Mouse (Mus musculus) kidney, embryonic 16.5 days (tissue): Measurements from ENCODE around the gene Fhad1. TPM values are rescaled to one million over a fixed set of nuclear protein-coding genes. Genes with fewer than 3 reads are reported as not detected.

Experiments used
- ATAC-seq: fragments of 200-750 bp; cut with Nextera tagmentation; 2 replicates; pipeline ENCODE4 v1.8.0; 2017; ENCODE audit warnings: moderate TSS enrichment; ENCODE audit not compliant: low FRiP score, low TSS enrichment
- H3K27ac ChIP-seq: fragments of 300-500 bp; sonication (generic); 2 replicates; pipeline ENCODE4 v1.5.1; 2014; ENCODE audit warnings: low read length
- H3K27me3 ChIP-seq: fragments of 300-500 bp; sonication (generic); 2 replicates; pipeline ENCODE4 v1.6.1; 2014; ENCODE audit warnings: low read length, control low read depth, mixed read lengths; ENCODE audit not compliant: insufficient read depth
- H3K36me3 ChIP-seq: fragments of 300-500 bp; sonication (generic); 2 replicates; pipeline ENCODE4 v1.6.1; 2014; ENCODE audit warnings: low read length, control low read depth, mixed read lengths; ENCODE audit not compliant: insufficient read depth
- H3K4me1 ChIP-seq: fragments of 300-500 bp; sonication (generic); 2 replicates; pipeline ENCODE4 v1.6.1; 2014; ENCODE audit warnings: low read length, control low read depth, mixed read lengths; ENCODE audit not compliant: insufficient read depth
- H3K4me2 ChIP-seq: fragments of 300-500 bp; sonication (generic); replicated peaks from 2 replicates; pipeline ENCODE4 v1.6.1; 2014; ENCODE audit warnings: low read depth, low read length
- H3K4me3 ChIP-seq: fragments of 300-500 bp; sonication (generic); 2 replicates; pipeline ENCODE4 v1.5.1; 2014; ENCODE audit warnings: mild to moderate bottlenecking, low read length
- H3K9ac ChIP-seq: fragments of 300-500 bp; sonication (generic); replicated peaks from 2 replicates; pipeline ENCODE4 v1.6.1; 2014; ENCODE audit warnings: low read length
- H3K9me3 ChIP-seq: fragments of 300-500 bp; sonication (generic); 2 replicates; pipeline ENCODE4 v1.6.1; 2016; ENCODE audit warnings: low read length, control low read depth
- WGBS: fragments of 180-500 bp; shearing (Covaris S2); extraction: QIAGEN DNeasy Blood & Tissue Kit; methylation state at CpG from one replicate; pipeline ENCODE4 v1.1.7; 2014; 5-methylcytosine and 5-hydroxymethylcytosine counted together
- polyA plus RNA-seq: library from polyadenylated mRNA; unstranded; fragments of >200 nt; fragmentation: Nextera tagmentation; extraction: Ambion mirVana; gene quantifications from 2 replicates; pipeline ENCODE4 v1.2.1, GENCODE M21; 2015

The Fhad1 gene
- polyA plus RNA-seq, 1 experiment from 2014 or later, result 0.74 TPM

- Histone ChIP-seq H3K36me3 (peaks cover 10% of the 10 kb centered on the region; the same call in 1 of the 2 replicates), H3K9ac (no peak overlapping the region), H3K27me3 (no peaks in the 10 kb centered on the region), H3K9me3 (no peaks in the 10 kb centered on the region), H3K27ac (no peak overlapping the region), H3K4me3 (no peak overlapping the region), H3K4me2 (no peak overlapping the region), H3K4me1 (peaks cover 18% of the 10 kb centered on the region)
- no peak for ATAC-seq
- 89% methylated on average over 5 of the region's 5 CpGs for WGBS
These were observed 149.3 kb downstream of the Fhad1 start for GRCm38 (mm10) chr4:141865600-141865999.

GRCm38 (mm10) chr4:141865006-141865405 is 149.9 kb downstream of the Fhad1 start:
- H3K9me3 ChIP-seq, result no peaks in the 10 kb centered on the region
- H3K9ac ChIP-seq, result no peak overlapping the region
- H3K4me3 ChIP-seq, result no peak overlapping the region
- 87% methylated on average over 5 of the region's 5 CpGs for WGBS
- H3K36me3 ChIP-seq, result peaks cover 13% of the 10 kb centered on the region; the same call in 1 of the 2 replicates
- no peak overlapping the region for H3K27ac ChIP-seq
- no peak for ATAC-seq
- peaks cover 18% of the 10 kb centered on the region for H3K4me1 ChIP-seq
- no peaks in the 10 kb centered on the region for H3K27me3 ChIP-seq
- H3K4me2 ChIP-seq, result no peak overlapping the region

- H3K27me3 ChIP-seq, result no peaks in the 10 kb centered on the region
- ATAC-seq, result no peak
These were observed 150.4 kb downstream of the Fhad1 start for GRCm38 (mm10) chr4:141864506-141864905.

GRCm38 (mm10) chr4:141863726-141864280 is 151.1 kb downstream of the Fhad1 start:
- no peak for ATAC-seq
- Histone ChIP-seq H3K4me1 (peaks cover 13% of the 10 kb centered on the region), H3K9me3 (no peaks in the 10 kb centered on the region), H3K4me2 (no peak overlapping the region), H3K27me3 (no peaks in the 10 kb centered on the region), H3K9ac (no peak overlapping the region), H3K27ac (no peak overlapping the region), H3K4me3 (no peak overlapping the region), H3K36me3 (peaks cover 18% of the 10 kb centered on the region; the same call in 1 of the 2 replicates)
- WGBS, result 81% methylated on average over 7 of the region's 7 CpGs

More at GRCm38 (mm10) chr4:141864506-141864905, 150.4 kb downstream of the Fhad1 start:
- H3K27ac ChIP-seq, result no peak overlapping the region
- no peak overlapping the region for H3K4me2 ChIP-seq
- H3K4me3 ChIP-seq, result no peak overlapping the region
- H3K9ac ChIP-seq, result no peak overlapping the region
- WGBS, result 80% methylated on average over 8 of the region's 8 CpGs
- peaks cover 18% of the 10 kb centered on the region; the same call in 1 of the 2 replicates for H3K36me3 ChIP-seq
- no peaks in the 10 kb centered on the region for H3K9me3 ChIP-seq
- H3K4me1 ChIP-seq, result peaks cover 13% of the 10 kb centered on the region

GRCm38 (mm10) chr4:141862867-141863266 is 152.0 kb downstream of the Fhad1 start:
- no peak overlapping the region for H3K27ac ChIP-seq
- ATAC-seq, result no peak

GRCm38 (mm10) chr4:141861591-141862295 is 153.1 kb downstream of the Fhad1 start:
- H3K4me2 ChIP-seq, result no peak overlapping the region
- H3K9me3 ChIP-seq, result no peaks in the 10 kb centered on the region
- no peak overlapping the region for H3K27ac ChIP-seq
- H3K4me1 ChIP-seq, result peaks cover 1% of the 10 kb centered on the region
- H3K9ac ChIP-seq, result no peak overlapping the region
- no peak for ATAC-seq
- H3K36me3 ChIP-seq, result peaks cover 18% of the 10 kb centered on the region; the same call in 1 of the 2 replicates
- no peaks in the 10 kb centered on the region for H3K27me3 ChIP-seq
- no peak overlapping the region for H3K4me3 ChIP-seq
- WGBS, result 84% methylated on average over 17 of the region's 17 CpGs

More at GRCm38 (mm10) chr4:141862867-141863266, 152.0 kb downstream of the Fhad1 start:
- H3K36me3 ChIP-seq, result peaks cover 18% of the 10 kb centered on the region; the same call in 1 of the 2 replicates
- no peaks in the 10 kb centered on the region for H3K27me3 ChIP-seq
- WGBS, result 78% methylated on average over 5 of the region's 5 CpGs
- H3K4me2 ChIP-seq, result no peak overlapping the region
- H3K4me1 ChIP-seq, result peaks cover 12% of the 10 kb centered on the region
- no peak overlapping the region for H3K4me3 ChIP-seq
- H3K9ac ChIP-seq, result no peak overlapping the region
- H3K9me3 ChIP-seq, result no peaks in the 10 kb centered on the region

GRCm38 (mm10) chr4:141860246-141860841 is 154.5 kb downstream of the Fhad1 start:
- Histone ChIP-seq H3K4me3 (no peak overlapping the region), H3K4me1 (no peaks in the 10 kb centered on the region), H3K36me3 (peaks cover 18% of the 10 kb centered on the region; the same call in 1 of the 2 replicates), H3K4me2 (no peak overlapping the region), H3K27me3 (no peaks in the 10 kb centered on the region), H3K9me3 (no peaks in the 10 kb centered on the region), H3K27ac (no peak overlapping the region), H3K9ac (no peak overlapping the region)
- WGBS, result 65% methylated on average over 19 of the region's 19 CpGs
- no peak for ATAC-seq

GRCm38 (mm10) chr4:141859351-141859750 is 155.5 kb downstream of the Fhad1 start:
- WGBS, result 93% methylated on average over 14 of the region's 14 CpGs
- no peaks in the 10 kb centered on the region for H3K4me1 ChIP-seq
- no peak overlapping the region for H3K4me3 ChIP-seq
- H3K36me3 ChIP-seq, result peaks cover 18% of the 10 kb centered on the region; the same call in 1 of the 2 replicates
- no peak for ATAC-seq
- no peak overlapping the region for H3K4me2 ChIP-seq
- H3K27ac ChIP-seq, result no peak overlapping the region
- H3K9me3 ChIP-seq, result no peaks in the 10 kb centered on the region
- no peak overlapping the region for H3K9ac ChIP-seq
- H3K27me3 ChIP-seq, result no peaks in the 10 kb centered on the region

GRCm38 (mm10) chr4:141858501-141858900 is 156.4 kb downstream of the Fhad1 start:
- Histone ChIP-seq H3K27me3 (no peaks in the 10 kb centered on the region), H3K9me3 (no peaks in the 10 kb centered on the region; the same call in 1 of the 2 replicates), H3K4me2 (no peak overlapping the region), H3K36me3 (peaks cover 18% of the 10 kb centered on the region; the same call in 1 of the 2 replicates), H3K4me3 (no peak overlapping the region), H3K27ac (no peak overlapping the region), H3K9ac (no peak overlapping the region), H3K4me1 (no peaks in the 10 kb centered on the region)
- 83% methylated on average over 20 of the region's 20 CpGs for WGBS
- ATAC-seq, result no peak
